Mouse (Mus musculus) layer of hippocampus, postnatal 10 days (tissue): ENCODE results near the gene Tmtc1. TPM values are rescaled to one million over a fixed set of nuclear protein-coding genes. Genes with fewer than 3 reads are reported as not detected.

Experiments
- DNase-seq, 2 experiments: peaks; one replicate each; pipeline ENCODE4 v3.0.0; 2021; ENCODE audit warnings: low spot score in 2 of 2
- total RNA-seq, 2 experiments: library from RNA; stranded (reverse); gene quantifications; 2 replicates each; pipeline ENCODE4 v1.2.3; 2021

Tmtc1 gene
- total RNA-seq, 2 experiments from 2014 or later: 19.7 to 24.2 TPM

DNA sequence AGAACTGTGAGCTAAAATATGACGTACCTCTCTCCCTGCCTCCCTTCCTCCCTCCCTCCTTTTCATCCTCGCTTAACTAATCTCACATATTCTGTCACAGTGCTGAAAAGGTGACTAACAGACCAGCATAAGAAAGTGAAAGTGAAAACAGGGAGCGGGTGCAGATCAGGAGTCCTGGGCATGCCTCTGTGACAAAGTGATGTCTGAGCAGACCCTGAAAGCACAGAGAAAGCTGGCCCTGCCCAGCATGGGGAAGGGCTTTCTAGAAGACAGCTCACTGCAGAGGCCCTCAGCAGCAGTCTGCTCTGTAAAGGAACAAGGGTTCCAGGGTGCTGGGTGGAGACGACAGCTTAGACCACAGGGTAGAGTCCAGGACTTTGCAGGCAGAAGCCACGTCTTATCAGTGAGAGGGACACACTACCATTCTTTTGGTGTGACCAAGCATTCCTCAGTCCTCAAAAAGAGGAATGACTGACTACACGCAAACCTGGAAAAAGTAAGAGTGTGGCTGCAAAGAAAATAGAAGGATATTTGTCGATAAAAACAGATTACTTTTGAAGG is 7.7 kb downstream of the Tmtc1 start:
- no peak for DNase-seq

GRCm38 (mm10) chr6:148421577-148421976 is 22.6 kb downstream of the Tmtc1 start:
- no peak for DNase-seq

DNA sequence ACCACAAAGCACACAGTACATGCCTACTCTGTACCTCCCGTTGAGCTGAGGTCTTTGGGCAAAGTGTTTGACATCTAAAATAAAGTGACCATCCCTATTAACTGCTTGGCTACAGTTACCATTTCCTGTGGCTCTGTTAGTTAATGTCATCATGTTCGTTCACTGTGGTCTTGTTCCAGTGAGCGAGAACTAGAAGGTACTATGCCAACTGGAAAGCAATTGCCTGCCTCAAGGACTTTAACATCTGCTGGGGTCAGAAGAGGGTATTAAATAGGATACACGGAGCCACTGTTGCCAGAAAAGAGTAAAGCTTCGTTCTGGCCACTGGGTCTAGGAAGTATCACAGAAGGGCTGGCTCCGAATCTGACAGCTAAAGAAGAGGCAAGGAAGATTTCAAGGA is 23.8 kb downstream of the Tmtc1 start:
- no peak for DNase-seq

DNA sequence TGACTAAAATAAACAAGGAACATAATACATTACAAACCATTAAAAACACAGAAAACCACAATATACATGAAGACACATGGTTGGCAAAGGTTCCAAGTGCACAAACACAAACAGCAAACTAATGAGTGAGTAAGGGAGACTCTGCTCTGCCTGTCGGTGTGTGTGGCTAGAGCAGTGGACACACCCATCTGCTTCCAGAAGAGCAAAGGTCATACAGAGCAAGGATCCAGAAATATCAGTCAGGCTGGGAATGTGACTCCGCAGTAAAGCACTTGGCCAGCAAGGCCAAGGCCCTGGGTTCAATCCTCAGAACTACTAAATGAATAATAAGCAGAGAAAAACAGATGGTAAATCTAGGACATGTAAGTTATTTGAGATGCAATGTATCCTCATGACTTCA is 27.6 kb downstream of the Tmtc1 start:
- DNase-seq: no peak

GRCm38 (mm10) chr6:148413638-148414037 is 30.6 kb downstream of the Tmtc1 start:
- DNase-seq: no peak

DNA sequence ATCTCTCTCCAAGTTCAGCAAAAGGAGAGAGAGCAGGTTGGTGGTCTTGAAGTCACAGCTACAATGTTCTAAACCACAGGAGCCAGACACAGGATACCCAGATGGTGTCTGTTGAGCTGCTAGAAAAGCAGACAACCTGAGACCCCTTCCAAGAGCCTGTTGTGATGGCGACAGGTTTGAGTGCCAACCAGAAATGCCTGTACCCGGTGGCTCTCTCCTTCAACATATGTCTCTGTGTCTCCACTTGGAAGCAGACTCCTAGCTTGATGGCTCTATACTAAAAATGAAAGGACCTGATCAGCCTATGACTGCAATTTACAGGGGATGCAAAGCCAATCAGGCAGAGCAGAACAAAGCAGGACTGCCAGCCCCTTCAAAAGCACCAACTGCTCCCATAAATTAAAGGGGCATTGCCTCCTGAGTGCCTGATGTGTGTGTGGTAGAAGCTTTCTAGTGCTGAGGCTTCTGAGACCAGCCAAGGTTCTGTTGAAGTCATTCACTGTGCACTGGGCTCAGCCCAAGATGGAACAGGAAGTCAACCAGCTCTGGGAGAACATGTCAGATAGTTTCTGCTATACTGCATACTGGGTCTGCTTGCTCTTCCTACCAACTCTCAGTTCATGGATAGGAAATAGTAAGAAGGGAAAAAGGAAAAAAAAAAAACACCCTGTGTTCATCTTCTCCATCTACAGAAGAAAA is 37.2 kb downstream of the Tmtc1 start:
- no peak for DNase-seq

- DNase-seq: no peak
These were observed 38.6 kb downstream of the Tmtc1 start for GRCm38 (mm10) chr6:148405599-148405998.

- no peak for DNase-seq
These were observed 39.7 kb downstream of the Tmtc1 start for GRCm38 (mm10) chr6:148404500-148404899.

GRCm38 (mm10) chr6:148403761-148404160 is 40.4 kb downstream of the Tmtc1 start:
- no peak for DNase-seq

DNA sequence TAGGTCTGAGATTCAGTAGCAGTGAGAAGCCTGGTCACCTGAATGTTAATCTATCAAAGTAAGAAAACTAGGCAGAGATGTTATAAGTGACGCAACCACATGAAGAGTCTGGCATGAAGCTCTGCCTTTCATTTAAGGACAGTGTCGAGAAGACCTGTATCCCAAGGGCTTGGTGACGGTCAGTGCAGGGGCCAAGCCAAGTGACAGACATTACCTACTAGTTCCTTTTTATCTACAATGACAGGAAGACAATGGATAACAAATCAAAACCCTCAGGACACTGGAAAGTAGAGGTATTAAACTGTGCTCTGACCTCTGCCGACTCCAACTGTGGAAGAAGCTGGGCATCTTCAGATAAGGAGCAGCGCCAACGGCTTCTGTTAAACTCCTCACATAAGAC is 43.2 kb downstream of the Tmtc1 start:
- DNase-seq: no peak

DNA sequence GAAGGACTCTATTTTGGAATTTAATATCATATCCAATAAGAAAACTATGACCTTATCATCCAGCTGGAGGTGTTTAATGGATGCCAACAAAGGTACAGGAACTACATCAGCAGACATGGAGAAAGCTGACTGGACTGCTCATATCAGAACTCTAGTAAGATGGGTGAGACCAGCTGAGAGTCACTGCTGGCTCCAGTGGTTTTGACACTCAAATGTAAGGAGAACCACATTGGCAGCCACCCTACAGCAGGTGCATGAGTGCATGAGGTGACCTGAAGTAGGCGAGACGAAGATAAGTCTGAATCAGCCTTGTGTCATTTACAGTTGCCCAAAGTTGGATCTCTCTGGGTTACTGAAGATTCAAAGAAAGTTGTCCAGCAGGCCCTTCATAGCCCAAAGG is 44.6 kb downstream of the Tmtc1 start:
- DNase-seq: no peak

GRCm38 (mm10) chr6:148398888-148399287 is 45.3 kb downstream of the Tmtc1 start:
- DNase-seq: no peak

DNA sequence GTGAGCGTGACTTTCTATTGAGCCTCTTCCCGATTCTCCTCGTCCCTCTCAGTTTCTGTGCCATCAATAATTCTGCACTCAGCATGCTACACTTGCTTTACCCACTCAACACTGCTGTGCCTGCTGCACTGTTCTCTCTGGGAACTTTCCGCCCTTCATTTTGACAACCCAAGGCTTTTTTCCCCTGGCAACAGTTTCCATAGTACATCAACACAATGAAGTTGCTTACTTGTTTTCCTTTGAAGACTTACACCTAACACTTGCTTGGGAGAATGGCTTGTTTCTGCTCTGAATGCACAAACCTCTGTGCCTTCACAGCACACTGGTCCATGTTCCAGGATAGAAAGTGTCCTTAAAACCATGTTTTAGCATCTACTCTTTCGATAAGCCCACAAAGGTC is 46.9 kb downstream of the Tmtc1 start:
- no peak for DNase-seq

- DNase-seq: no peak
These were observed 48.9 kb downstream of the Tmtc1 start for GRCm38 (mm10) chr6:148395272-148395671.

DNA sequence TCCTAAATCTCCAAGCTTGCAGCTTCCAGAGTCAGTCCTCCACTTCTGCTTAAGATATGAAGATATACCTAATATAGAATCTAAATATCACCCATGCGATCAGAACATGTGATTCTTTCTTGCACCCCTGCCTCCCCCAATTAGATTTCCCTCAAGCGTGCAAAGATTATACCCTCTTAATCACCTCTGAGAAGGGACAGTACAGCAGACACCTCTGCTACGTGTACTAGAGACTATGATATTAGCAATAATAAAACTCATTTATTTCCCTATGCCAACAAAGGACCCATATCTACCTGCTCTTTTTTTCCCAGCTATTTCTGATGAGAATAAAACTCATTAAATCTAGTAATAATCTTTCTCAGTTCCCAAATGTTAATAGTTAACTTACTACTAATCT is 49.9 kb downstream of the Tmtc1 start:
- DNase-seq: no peak

DNA sequence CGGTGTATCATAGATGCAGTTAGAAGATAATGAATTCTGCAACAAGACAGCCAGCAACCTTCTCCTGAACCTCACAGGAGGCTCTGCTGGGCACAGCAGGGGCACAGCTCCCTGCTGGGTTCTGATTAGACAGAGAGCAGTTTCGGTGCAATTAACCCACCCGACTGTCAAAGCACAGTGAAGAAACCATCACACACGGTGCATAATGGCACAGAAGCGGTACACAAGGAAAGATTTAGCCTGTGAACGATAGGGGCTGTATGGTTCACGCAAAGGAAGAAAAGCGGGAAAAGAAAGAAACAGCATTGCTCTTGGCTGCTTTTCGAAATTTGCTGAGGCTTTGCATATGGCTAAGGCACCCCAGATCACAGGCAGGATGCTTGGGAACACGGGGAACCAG is 52.0 kb downstream of the Tmtc1 start:
- no peak for DNase-seq

DNA sequence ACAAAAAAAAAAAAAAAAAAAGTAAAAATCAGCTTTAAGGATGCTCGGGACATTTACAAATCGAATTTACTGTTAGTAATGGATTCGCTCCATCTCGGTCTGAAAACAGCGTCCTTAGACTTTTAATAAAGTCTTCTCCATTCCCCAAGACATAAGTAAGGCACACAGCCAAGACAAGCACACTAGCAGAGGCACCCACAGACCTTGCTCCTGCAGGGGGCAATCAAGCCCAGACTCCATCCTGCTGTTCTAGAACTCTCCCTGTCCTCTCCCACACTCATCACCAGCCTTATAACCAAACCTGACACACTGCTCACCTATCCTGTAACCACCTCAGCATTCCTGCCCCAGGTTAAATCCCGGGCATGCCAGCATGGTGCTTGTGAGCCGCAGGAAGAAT is 52.9 kb downstream of the Tmtc1 start:
- DNase-seq: no peak

DNA sequence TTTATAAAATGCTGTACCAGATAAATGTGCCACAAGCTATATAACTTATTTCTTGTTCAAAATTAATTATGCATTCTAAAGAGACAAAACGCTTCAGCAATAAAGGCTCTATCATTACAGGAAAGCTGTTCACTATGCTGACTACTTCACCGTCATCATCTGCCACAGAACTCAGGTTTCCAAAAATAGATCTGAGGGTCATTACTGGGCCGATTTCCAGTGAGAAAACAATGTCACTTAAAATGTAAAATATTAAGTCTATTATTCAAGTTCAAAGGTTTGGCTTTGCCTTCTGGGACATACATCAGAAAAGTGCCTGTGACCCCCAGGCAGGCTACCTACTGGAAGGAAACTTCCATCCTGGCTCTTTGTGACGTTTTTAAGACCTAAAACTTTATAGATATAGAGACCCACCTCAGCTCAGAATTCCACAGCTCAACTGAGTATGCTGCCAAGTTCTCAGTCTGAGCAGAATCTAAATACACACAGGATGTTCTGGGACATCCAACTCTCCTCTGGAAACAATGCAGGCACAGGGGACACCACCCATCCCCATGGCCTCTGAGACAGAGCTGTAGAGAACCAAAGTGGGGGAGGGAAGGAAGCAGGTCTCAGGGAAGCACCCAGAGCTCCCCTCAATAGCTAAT is 53.4 kb downstream of the Tmtc1 start:
- DNase-seq: no peak

DNA sequence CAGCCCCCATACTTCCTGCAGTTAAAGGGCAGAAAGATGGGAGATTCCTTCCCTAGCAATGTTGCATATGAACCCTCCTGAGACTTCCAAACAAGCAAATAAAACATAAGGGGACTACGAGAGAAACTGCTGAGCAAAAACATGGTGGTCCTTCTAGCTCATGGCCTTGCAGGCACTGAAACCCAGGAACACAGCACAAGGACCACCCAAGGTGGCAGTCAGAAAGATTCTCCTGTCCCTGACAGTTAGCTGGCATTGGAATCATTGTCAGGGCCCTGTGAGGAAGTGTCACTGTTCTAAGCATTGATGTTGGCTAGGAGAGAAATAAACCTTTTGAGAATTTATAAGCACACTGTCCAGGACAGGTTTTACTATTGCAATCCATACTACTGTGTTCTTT is 56.2 kb downstream of the Tmtc1 start:
- DNase-seq: no peak

DNA sequence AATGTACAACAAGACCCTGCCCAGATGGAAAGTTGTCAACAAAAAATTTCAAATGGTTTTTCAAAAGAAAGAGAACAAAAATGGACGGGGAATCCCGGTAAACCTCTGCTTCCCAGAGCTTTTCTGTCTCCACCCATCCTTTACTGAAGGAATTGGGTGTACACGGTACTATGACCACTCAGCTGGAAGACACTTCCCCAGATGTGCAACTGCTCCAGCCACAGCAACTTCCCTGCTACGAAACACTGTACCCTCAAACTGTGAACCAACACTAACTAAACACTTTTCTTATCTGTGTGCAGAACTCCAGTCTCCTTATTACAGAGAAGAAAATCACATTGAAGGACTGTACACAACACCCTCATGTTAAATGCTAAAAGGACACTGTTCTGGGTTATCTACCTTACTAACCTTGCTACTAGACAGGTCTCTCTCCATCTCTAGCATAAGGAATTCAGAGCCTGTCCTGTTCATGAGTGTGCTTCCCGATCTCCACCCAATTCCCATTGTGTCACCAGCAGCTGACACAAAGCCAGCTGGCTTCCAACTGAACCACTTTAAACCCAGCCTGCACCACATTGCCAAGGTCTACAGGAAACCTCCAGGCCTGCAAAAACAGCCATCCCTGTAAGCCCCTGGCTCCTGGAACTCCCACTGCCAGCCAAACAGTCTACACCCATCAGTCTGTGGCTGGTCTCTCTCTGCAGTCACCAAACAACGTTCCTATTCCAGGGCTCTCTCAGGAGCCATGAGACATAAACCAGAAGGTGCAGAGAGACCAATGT is 59.9 kb downstream of the Tmtc1 start:
- DNase-seq: peak in 1 of 2 experiments; percentile 30

GRCm38 (mm10) chr6:148381163-148381782 is 62.9 kb downstream of the Tmtc1 start:
- no peak for DNase-seq
